Mouse (Mus musculus) neural tube, embryonic 14.5 days (tissue): ENCODE measurements around the gene Zeb2. TPM values are rescaled to one million over a fixed set of nuclear protein-coding genes. Genes with fewer than 3 reads are reported as not detected.

Experiments
- ATAC-seq: fragments of 200-750 bp; cut with Nextera tagmentation; 2 replicates; pipeline ENCODE4 v1.8.0; 2017; ENCODE audit warnings: low read depth, mild to moderate bottlenecking, moderate TSS enrichment, moderate library complexity
- H3K27ac ChIP-seq: fragments of 300-500 bp; sonication (generic); 2 replicates; pipeline ENCODE4 v1.5.1; 2014; ENCODE audit warnings: low read depth, mild to moderate bottlenecking, control low read depth, low read length, moderate library complexity, mixed read lengths
- H3K27me3 ChIP-seq: fragments of 300-500 bp; sonication (generic); 2 replicates; pipeline ENCODE4 v1.6.1; 2014; ENCODE audit warnings: low read length; ENCODE audit not compliant: control insufficient read depth, insufficient read depth
- H3K36me3 ChIP-seq: fragments of 300-500 bp; sonication (generic); 2 replicates; pipeline ENCODE4 v1.6.1; 2014; ENCODE audit warnings: low read length, mixed read lengths; ENCODE audit not compliant: control insufficient read depth, insufficient read depth
- H3K4me1 ChIP-seq: fragments of 300-500 bp; sonication (generic); 2 replicates; pipeline ENCODE4 v1.6.1; 2014; ENCODE audit warnings: low read length; ENCODE audit not compliant: control insufficient read depth, insufficient read depth
- H3K4me2 ChIP-seq: fragments of 300-500 bp; sonication (generic); 2 replicates; pipeline ENCODE4 v1.6.1; 2014; ENCODE audit warnings: mild to moderate bottlenecking, low read depth, low read length, control low read depth
- H3K4me3 ChIP-seq: fragments of 300-500 bp; sonication (generic); 2 replicates; pipeline ENCODE4 v1.5.1; 2014; ENCODE audit warnings: low read depth, low read length, control low read depth, mixed read lengths
- H3K9ac ChIP-seq: fragments of 300-500 bp; sonication (generic); replicated peaks from 2 replicates; pipeline ENCODE4 v1.6.1; 2014; ENCODE audit warnings: low read depth, mild to moderate bottlenecking, control low read depth, low read length, mixed read lengths
- H3K9me3 ChIP-seq: fragments of 300-500 bp; sonication (generic); 2 replicates; pipeline ENCODE4 v1.6.1; 2016; ENCODE audit warnings: low read length; ENCODE audit not compliant: control insufficient read depth
- WGBS: fragments of 180-500 bp; shearing (Covaris S2); extraction: QIAGEN DNeasy Blood & Tissue Kit; methylation state at CpG from one replicate; pipeline ENCODE4 v1.1.7; 2014; 5-methylcytosine and 5-hydroxymethylcytosine counted together
- polyA plus RNA-seq: library from polyadenylated mRNA; unstranded; fragments of >200 nt; fragmentation: Nextera tagmentation; extraction: Ambion mirVana; gene quantifications from 2 replicates; pipeline ENCODE4 v1.2.1, GENCODE M21; 2014

Zeb2 gene
- polyA plus RNA-seq, 1 experiment from 2014 or later, result 53.8 TPM

DNA sequence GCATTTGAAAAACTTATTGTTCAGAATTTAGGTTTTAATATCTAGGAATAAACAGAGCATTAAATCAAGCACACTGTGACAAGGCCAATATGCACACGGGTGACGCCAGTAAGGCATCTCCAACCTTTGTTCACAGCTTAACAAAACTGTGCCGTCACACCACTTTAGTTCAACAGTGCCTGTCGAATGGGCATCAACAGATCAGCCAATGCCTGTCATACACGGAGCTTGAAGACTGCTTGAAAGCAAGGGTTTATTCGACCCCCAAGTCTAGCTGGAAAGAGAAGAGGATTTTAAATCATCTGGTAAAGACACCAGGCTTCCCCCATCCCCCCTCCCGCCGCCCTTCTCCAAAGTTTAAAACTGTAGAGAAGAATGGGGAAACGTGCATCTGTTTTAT, 21.4 kb downstream of the Zeb2 start:
- WGBS, result 13% methylated on average over 9 of the region's 9 CpGs
- Histone ChIP-seq H3K36me3 (no peaks in the 10 kb centered on the region; the same call in 1 of the 2 replicates), H3K27ac (no peak overlapping the region), H3K4me2 (no peak overlapping the region), H3K27me3 (no peaks in the 10 kb centered on the region), H3K9ac (no peak overlapping the region), H3K9me3 (no peaks in the 10 kb centered on the region), H3K4me1 (peaks cover 30% of the 10 kb centered on the region), H3K4me3 (no peak overlapping the region)
- ATAC-seq, result no peak

- no peak overlapping the region for H3K4me2 ChIP-seq
- H3K9ac ChIP-seq, result no peak overlapping the region
- no peak for ATAC-seq
- H3K27me3 ChIP-seq, result no peaks in the 10 kb centered on the region
- no peak overlapping the region for H3K27ac ChIP-seq
- H3K4me1 ChIP-seq, result peaks cover 26% of the 10 kb centered on the region
- no peak overlapping the region for H3K4me3 ChIP-seq
- WGBS, result 75% methylated on average over 2 of the region's 2 CpGs
- H3K36me3 ChIP-seq, result no peaks in the 10 kb centered on the region; the same call in 1 of the 2 replicates
- H3K9me3 ChIP-seq, result no peaks in the 10 kb centered on the region
Observed at GRCm38 (mm10) chr2:45094371-45094967, 22.7 kb downstream of the Zeb2 start.

- Histone ChIP-seq H3K9ac (no peak overlapping the region), H3K4me2 (no peak overlapping the region)
Observed at GRCm38 (mm10) chr2:45093479-45093878, 23.7 kb downstream of the Zeb2 start.

GRCm38 (mm10) chr2:45092654-45093053, 24.5 kb downstream of the Zeb2 start:
- no peaks in the 10 kb centered on the region for H3K9me3 ChIP-seq
- no peaks in the 10 kb centered on the region for H3K27me3 ChIP-seq
- H3K36me3 ChIP-seq, result no peaks in the 10 kb centered on the region; the same call in 1 of the 2 replicates
- H3K27ac ChIP-seq, result no peak overlapping the region
- H3K4me3 ChIP-seq, result no peak overlapping the region
- H3K4me2 ChIP-seq, result no peak overlapping the region
- no peak for ATAC-seq
- 62% methylated on average over 5 of the region's 5 CpGs for WGBS
- no peak overlapping the region for H3K9ac ChIP-seq
- peaks cover 35% of the 10 kb centered on the region for H3K4me1 ChIP-seq

More at GRCm38 (mm10) chr2:45093479-45093878, 23.7 kb downstream of the Zeb2 start:
- Histone ChIP-seq H3K36me3 (no peaks in the 10 kb centered on the region; the same call in 1 of the 2 replicates), H3K4me1 (peaks cover 36% of the 10 kb centered on the region), H3K27me3 (no peaks in the 10 kb centered on the region), H3K4me3 (no peak overlapping the region), H3K9me3 (no peaks in the 10 kb centered on the region), H3K27ac (no peak overlapping the region)
- 60% methylated on average over 7 of the region's 7 CpGs for WGBS
- no peak for ATAC-seq

DNA sequence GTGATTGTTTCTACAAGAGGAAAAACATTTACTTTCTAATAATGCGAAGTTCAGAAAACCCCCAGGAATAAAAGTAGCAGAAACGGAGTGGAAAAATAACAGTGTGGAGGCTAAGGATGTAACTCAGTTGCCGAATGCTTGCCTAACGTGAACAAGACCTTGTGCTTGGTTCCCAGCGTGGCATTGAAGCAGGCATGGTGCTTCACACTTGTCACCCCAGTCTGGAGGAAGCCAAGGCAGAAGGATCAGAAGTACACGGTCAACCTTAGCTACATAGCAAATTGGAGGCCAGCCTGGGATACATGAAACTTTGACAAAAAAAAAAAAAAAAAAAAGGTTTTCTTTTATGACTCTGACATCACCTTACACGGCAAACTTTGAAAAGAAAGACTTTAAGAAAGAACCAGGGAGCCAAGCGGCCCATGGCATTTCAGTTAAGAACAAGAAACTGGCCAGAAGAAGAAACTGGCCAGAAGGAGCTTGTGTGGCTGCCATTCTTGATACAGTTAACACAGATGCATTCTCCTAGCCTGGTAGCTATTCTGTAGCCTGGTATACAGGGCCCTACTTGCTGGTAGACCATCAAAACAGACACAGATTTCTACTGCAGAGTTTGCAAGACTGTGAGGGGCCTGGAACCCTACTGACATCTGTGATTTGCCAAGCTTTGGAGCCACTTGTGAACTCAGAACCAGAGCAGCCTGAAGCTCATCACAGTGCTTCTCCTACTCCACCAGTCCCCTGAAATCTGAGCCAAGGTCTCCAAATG, 26.5 kb downstream of the Zeb2 start:
- Histone ChIP-seq H3K27me3 (no peaks in the 10 kb centered on the region), H3K4me1 (peaks cover 25% of the 10 kb centered on the region; the same call in 1 of the 2 replicates), H3K9me3 (no peaks in the 10 kb centered on the region), H3K4me2 (no peak overlapping the region), H3K36me3 (no peaks in the 10 kb centered on the region; the same call in 1 of the 2 replicates), H3K9ac (no peak overlapping the region), H3K4me3 (no peak overlapping the region), H3K27ac (no peak overlapping the region)
- 86% methylated on average over 8 of the region's 8 CpGs for WGBS
- ATAC-seq, result no peak

GRCm38 (mm10) chr2:45089251-45089530, 28.0 kb downstream of the Zeb2 start:
- Histone ChIP-seq H3K27ac (no peak overlapping the region), H3K36me3 (no peaks in the 10 kb centered on the region; the same call in 1 of the 2 replicates), H3K9ac (no peak overlapping the region), H3K4me3 (no peak overlapping the region), H3K4me2 (no peak overlapping the region), H3K9me3 (no peaks in the 10 kb centered on the region), H3K4me1 (peaks cover 24% of the 10 kb centered on the region; the same call in 1 of the 2 replicates), H3K27me3 (no peaks in the 10 kb centered on the region)
- 49% methylated on average over 3 of the region's 3 CpGs for WGBS
- no peak for ATAC-seq

DNA sequence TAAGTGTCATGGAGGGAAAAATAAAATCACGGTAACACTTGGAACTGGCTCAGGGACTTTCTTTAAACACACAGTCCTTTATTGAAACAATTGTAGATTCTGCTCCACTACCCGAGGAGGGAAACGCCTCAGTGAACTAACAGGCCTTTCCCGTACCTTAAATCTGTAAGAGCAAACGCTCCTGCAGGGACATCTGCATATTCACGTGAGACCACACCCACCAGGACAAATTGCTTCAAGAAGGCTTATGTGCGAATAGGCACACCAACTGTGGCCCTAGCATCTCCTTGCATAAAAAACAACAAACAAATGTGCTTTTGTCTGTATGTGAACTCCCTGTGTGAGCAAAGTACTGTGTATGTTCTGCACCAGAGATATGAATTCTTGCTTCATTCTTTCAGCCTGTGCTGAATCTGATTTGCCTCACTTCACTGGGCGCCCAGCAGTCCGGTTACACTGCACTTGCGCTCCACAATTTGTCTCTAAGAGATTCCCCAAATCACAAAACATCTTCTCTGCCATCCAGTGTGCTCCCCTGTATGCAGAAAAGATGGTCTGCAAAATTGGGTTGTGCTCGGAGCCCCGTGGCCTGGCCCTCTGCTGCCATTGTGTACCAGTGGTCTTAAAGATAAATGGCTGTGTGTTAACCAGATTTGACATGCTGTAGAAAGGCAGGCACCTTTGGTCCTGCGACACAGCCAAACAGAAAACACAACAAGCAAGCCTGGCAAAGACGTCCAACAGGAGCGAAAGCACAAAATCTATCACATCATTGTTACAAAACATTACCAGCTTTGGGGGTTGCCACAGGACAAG, 28.6 kb downstream of the Zeb2 start:
- 17% methylated on average over 15 of the region's 15 CpGs for WGBS
- peaks cover 26% of the 10 kb centered on the region; the same call in 1 of the 2 replicates for H3K4me1 ChIP-seq
- no peak for ATAC-seq

DNA sequence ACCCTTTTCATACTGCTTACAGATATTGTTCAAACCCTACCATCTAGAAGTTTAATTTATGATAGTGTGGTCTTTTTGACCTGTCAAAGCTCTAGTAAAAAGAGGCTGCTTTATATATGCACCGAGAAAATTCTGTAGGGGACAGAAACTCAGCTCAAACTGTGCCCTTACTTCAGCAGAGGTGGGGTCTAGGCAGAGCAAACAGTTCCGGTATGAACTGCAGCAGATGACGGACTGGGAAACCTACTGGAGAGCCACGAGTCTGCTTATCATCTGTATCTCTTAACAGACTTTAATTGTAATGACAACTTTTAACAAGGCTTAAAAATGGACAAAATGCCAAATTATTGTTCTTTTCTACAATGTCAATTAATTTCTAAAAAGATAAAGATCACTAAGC, 30.0 kb downstream of the Zeb2 start:
- H3K36me3 ChIP-seq, result no peaks in the 10 kb centered on the region
- no peak overlapping the region for H3K4me3 ChIP-seq
- H3K4me1 ChIP-seq, result peaks cover 35% of the 10 kb centered on the region; the same call in 1 of the 2 replicates
- ATAC-seq, result no peak
- H3K27me3 ChIP-seq, result no peaks in the 10 kb centered on the region
- no peak overlapping the region for H3K27ac ChIP-seq
- H3K4me2 ChIP-seq, result no peak overlapping the region
- 24% methylated on average over 4 of the region's 4 CpGs for WGBS
- no peaks in the 10 kb centered on the region for H3K9me3 ChIP-seq
- no peak overlapping the region for H3K9ac ChIP-seq

More for the DNA sequence above, 28.6 kb downstream of the Zeb2 start:
- H3K4me3 ChIP-seq, result no peak overlapping the region
- no peaks in the 10 kb centered on the region for H3K27me3 ChIP-seq
- no peak overlapping the region; the same call in 1 of the 2 replicates for H3K4me2 ChIP-seq
- H3K9me3 ChIP-seq, result no peaks in the 10 kb centered on the region
- H3K9ac ChIP-seq, result no peak overlapping the region
- H3K27ac ChIP-seq, result no peak overlapping the region
- no peaks in the 10 kb centered on the region for H3K36me3 ChIP-seq
